Mouse (Mus musculus): ENCODE measurements around the gene Higd1c. TPM values are rescaled to one million over a fixed set of nuclear protein-coding genes. Genes with fewer than 3 reads are reported as not detected.

The Higd1c gene
- polyA plus RNA-seq, 1 experiment from 2014 or later, result not detected

GRCm38 (mm10) chr15:100401811-100402210 is 37.5 kb downstream of the Higd1c start:
- no peak for DNase-seq (ENCODE audit: low spot score)
- H3K9ac ChIP-seq (ENCODE audit: low read length), result no peak overlapping the region
- no peaks in the 10 kb centered on the region for H3K9me3 ChIP-seq (ENCODE audit: control insufficient read depth, low read length)
- H3K27ac ChIP-seq (replicated peaks), result no peak overlapping the region
- peaks cover 22% of the 10 kb centered on the region for H3K36me3 ChIP-seq (ENCODE audit: control insufficient read depth, insufficient read depth, low read length)
- TF ChIP-seq EP300 (optimal IDR thresholded peaks at IDR 0.05) (no peak), CTCF (IDR thresholded peaks at IDR 0.05; ENCODE audit: low read depth) (no peak)
- WGBS, result 92% methylated on average over 4 of the region's 4 CpGs
- H3K27me3 ChIP-seq (ENCODE audit: control insufficient read depth, insufficient read depth, low read length), result no peaks in the 10 kb centered on the region
- ATAC-seq (ENCODE audit: low FRiP score, low TSS enrichment), result no peak
- no peak overlapping the region for H3K4me2 ChIP-seq (replicated peaks; ENCODE audit: low read depth)
- no peaks in the 10 kb centered on the region for H3K4me1 ChIP-seq (replicated peaks; ENCODE audit: control insufficient read depth, insufficient read depth)
- no peak overlapping the region for H3K4me3 ChIP-seq (ENCODE audit: low read depth, low read length)

GRCm38 (mm10) chr15:100402347-100402746 is 38.0 kb downstream of the Higd1c start:
- H3K4me3 ChIP-seq (ENCODE audit: low read depth, low read length), result no peak overlapping the region
- no peak overlapping the region for H3K27ac ChIP-seq (replicated peaks)
- WGBS, result 77% methylated on average over 14 of the region's 14 CpGs
- TF ChIP-seq EP300 (optimal IDR thresholded peaks at IDR 0.05), result no peak
- no peak for TF ChIP-seq CTCF (IDR thresholded peaks at IDR 0.05; ENCODE audit: low read depth)
- ATAC-seq (ENCODE audit: low FRiP score, low TSS enrichment), result no peak
- H3K36me3 ChIP-seq (ENCODE audit: control insufficient read depth, insufficient read depth, low read length), result peaks cover 22% of the 10 kb centered on the region
- no peaks in the 10 kb centered on the region for H3K27me3 ChIP-seq (ENCODE audit: control insufficient read depth, insufficient read depth, low read length)
- H3K4me1 ChIP-seq (replicated peaks; ENCODE audit: control insufficient read depth, insufficient read depth), result no peaks in the 10 kb centered on the region
- no peak for DNase-seq (ENCODE audit: low spot score)
- H3K9me3 ChIP-seq (ENCODE audit: control insufficient read depth, low read length), result no peaks in the 10 kb centered on the region
- H3K9ac ChIP-seq (ENCODE audit: low read length), result no peak overlapping the region
- no peak overlapping the region for H3K4me2 ChIP-seq (replicated peaks; ENCODE audit: low read depth)

GRCm38 (mm10) chr15:100402798-100403197 is 38.5 kb downstream of the Higd1c start:
- ATAC-seq (ENCODE audit: low FRiP score, low TSS enrichment) (no peak), DNase-seq (ENCODE audit: low spot score) (no peak)
- Histone ChIP-seq H3K27ac (replicated peaks) (no peak overlapping the region), H3K9ac (ENCODE audit: low read length) (no peak overlapping the region), H3K4me1 (replicated peaks; ENCODE audit: control insufficient read depth, insufficient read depth) (no peaks in the 10 kb centered on the region), H3K4me2 (replicated peaks; ENCODE audit: low read depth) (no peak overlapping the region), H3K9me3 (ENCODE audit: control insufficient read depth, low read length) (no peaks in the 10 kb centered on the region), H3K27me3 (ENCODE audit: control insufficient read depth, insufficient read depth, low read length) (no peaks in the 10 kb centered on the region), H3K4me3 (ENCODE audit: low read depth, low read length) (no peak overlapping the region), H3K36me3 (ENCODE audit: control insufficient read depth, insufficient read depth, low read length) (peaks cover 21% of the 10 kb centered on the region)
- TF ChIP-seq EP300 (optimal IDR thresholded peaks at IDR 0.05), result no peak
- TF ChIP-seq CTCF (IDR thresholded peaks at IDR 0.05; ENCODE audit: low read depth), result no peak
- 67% methylated on average over 4 of the region's 4 CpGs for WGBS

- H3K4me3 ChIP-seq (ENCODE audit: low read depth, low read length), result no peak overlapping the region
These were observed 39.1 kb downstream of the Higd1c start for GRCm38 (mm10) chr15:100403318-100404000.

GRCm38 (mm10) chr15:100406088-100406487 is 41.7 kb downstream of the Higd1c start:
- DNase-seq (ENCODE audit: low spot score) (no peak), ATAC-seq (ENCODE audit: low FRiP score, low TSS enrichment) (no peak)
- Histone ChIP-seq H3K4me3 (ENCODE audit: low read depth, low read length) (no peak overlapping the region), H3K9me3 (ENCODE audit: control insufficient read depth, low read length) (no peaks in the 10 kb centered on the region), H3K27me3 (ENCODE audit: control insufficient read depth, insufficient read depth, low read length) (no peaks in the 10 kb centered on the region), H3K36me3 (ENCODE audit: control insufficient read depth, insufficient read depth, low read length) (peaks cover 11% of the 10 kb centered on the region; the same call in 1 of the 2 replicates), H3K4me2 (replicated peaks; ENCODE audit: low read depth) (no peak overlapping the region), H3K9ac (ENCODE audit: low read length) (no peak overlapping the region), H3K4me1 (replicated peaks; ENCODE audit: control insufficient read depth, insufficient read depth) (no peaks in the 10 kb centered on the region), H3K27ac (replicated peaks) (no peak overlapping the region)
- no peak for TF ChIP-seq EP300 (optimal IDR thresholded peaks at IDR 0.05)
- TF ChIP-seq CTCF (IDR thresholded peaks at IDR 0.05; ENCODE audit: low read depth), result no peak
- 72% methylated on average over 5 of the region's 5 CpGs for WGBS

More at GRCm38 (mm10) chr15:100403318-100404000, 39.1 kb downstream of the Higd1c start:
- no peaks in the 10 kb centered on the region for H3K9me3 ChIP-seq (ENCODE audit: control insufficient read depth, low read length)
- no peak overlapping the region for H3K27ac ChIP-seq (replicated peaks)
- H3K36me3 ChIP-seq (ENCODE audit: control insufficient read depth, insufficient read depth, low read length), result peaks cover 18% of the 10 kb centered on the region
- TF ChIP-seq EP300 (optimal IDR thresholded peaks at IDR 0.05), result no peak
- TF ChIP-seq CTCF (IDR thresholded peaks at IDR 0.05; ENCODE audit: low read depth), result no peak
- H3K4me1 ChIP-seq (replicated peaks; ENCODE audit: control insufficient read depth, insufficient read depth), result no peaks in the 10 kb centered on the region
- ATAC-seq (ENCODE audit: low FRiP score, low TSS enrichment), result peak; percentile 35
- H3K27me3 ChIP-seq (ENCODE audit: control insufficient read depth, insufficient read depth, low read length), result no peaks in the 10 kb centered on the region
- no peak overlapping the region for H3K4me2 ChIP-seq (replicated peaks; ENCODE audit: low read depth)
- DNase-seq (ENCODE audit: low spot score), result peak; percentile 58
- H3K9ac ChIP-seq (ENCODE audit: low read length), result no peak overlapping the region
- WGBS, result 84% methylated on average over 16 of the region's 16 CpGs

GRCm38 (mm10) chr15:100410918-100411672 is 46.8 kb downstream of the Higd1c start:
- H3K9ac ChIP-seq (ENCODE audit: low read length), result no peak overlapping the region
- no peak overlapping the region for H3K27ac ChIP-seq (replicated peaks)
- 50% methylated on average over 14 of the region's 14 CpGs for WGBS
- ATAC-seq (ENCODE audit: low FRiP score, low TSS enrichment) (peak; percentile 75), DNase-seq (ENCODE audit: low spot score) (peak; percentile 86)
- H3K27me3 ChIP-seq (ENCODE audit: control insufficient read depth, insufficient read depth, low read length), result no peaks in the 10 kb centered on the region
- no peak overlapping the region for H3K4me2 ChIP-seq (replicated peaks; ENCODE audit: low read depth)
- no peaks in the 10 kb centered on the region for H3K9me3 ChIP-seq (ENCODE audit: control insufficient read depth, low read length)
- no peaks in the 10 kb centered on the region; the same call in 1 of the 2 replicates for H3K36me3 ChIP-seq (ENCODE audit: control insufficient read depth, insufficient read depth, low read length)
- H3K4me3 ChIP-seq (ENCODE audit: low read depth, low read length), result no peak overlapping the region
- no peaks in the 10 kb centered on the region for H3K4me1 ChIP-seq (replicated peaks; ENCODE audit: control insufficient read depth, insufficient read depth)
- TF ChIP-seq CTCF (IDR thresholded peaks at IDR 0.05; ENCODE audit: low read depth) (no peak), EP300 (optimal IDR thresholded peaks at IDR 0.05) (no peak)

Measured in stomach, postnatal 0 days (tissue).